22 mouse cellular contexts compared by ENCODE assay signal in genomic region chr4:82438631-82439030, GRCm38 (mm10).
DNase-seq lines count a peak whose midpoint lies in the region; ATAC-seq and TF ChIP-seq lines count a peak whose summit lies in the region.
"Had no signal": no experiment of that assay in that cellular context is flagged by ENCODE, and none has a peak within 500 bp of the region (broad histone marks: within the 10 kb centered on the region; RNA-seq: fewer than 3 reads in every experiment).

No protein-coding gene starts in this region.

- no peak for TF ChIP-seq CTCF in heart, adult 2 months (IDR thresholded peaks at IDR 0.05)
- no peak for TF ChIP-seq CTCF in heart, postnatal 0 days (IDR thresholded peaks at IDR 0.05; ENCODE audit: low read depth)
- no peak for TF ChIP-seq CTCF in C2C12 (IDR thresholded peaks at IDR 0.05; ENCODE audit: control insufficient read depth, insufficient read depth, insufficient read length)

- H3K36me3 ChIP-seq in heart, adult 2 months (ENCODE audit: control insufficient read depth, insufficient read depth, low read length) = peaks cover 57% of the 10 kb centered on the region
- no peaks in the 10 kb centered on the region for H3K36me3 ChIP-seq in heart, postnatal 0 days (replicated peaks; ENCODE audit: control insufficient read depth, insufficient read depth, low read length)
- peaks cover 5% of the 10 kb centered on the region for H3K36me3 ChIP-seq in C2C12 (ENCODE audit: control insufficient read depth, insufficient read depth)
- no peaks in the 10 kb centered on the region for H3K36me3 ChIP-seq in neural tube, embryonic 15.5 days
- H3K36me3 ChIP-seq: embryonic facial prominence, embryonic 12.5 days; hindbrain, embryonic 15.5 days; liver, embryonic 13.5 days; midbrain, embryonic 13.5 days had no signal

- H3K4me3 ChIP-seq in heart, adult 2 months = no peak overlapping the region
- H3K4me3 ChIP-seq in heart, postnatal 0 days (ENCODE audit: low read depth, low read length) = no peak overlapping the region
- no peak overlapping the region for H3K4me3 ChIP-seq in C2C12 (ENCODE audit: insufficient read depth, poor library complexity, severe bottlenecking)
- no peak overlapping the region for H3K4me3 ChIP-seq in brown adipose tissue, adult 24 weeks (ENCODE audit: insufficient read depth, low read depth, low read length)
- no peak overlapping the region for H3K4me3 ChIP-seq in neural tube, embryonic 15.5 days (replicated peaks)
- H3K4me3 ChIP-seq: embryonic facial prominence, embryonic 12.5 days; hindbrain, embryonic 15.5 days; left cerebral cortex, adult 2 months; liver, embryonic 13.5 days; megakaryocyte, embryonic 14.5 days; midbrain, embryonic 13.5 days had no signal

- peaks cover 7% of the 10 kb centered on the region for H3K79me2 ChIP-seq in heart, adult 2 months (replicated peaks; ENCODE audit: control insufficient read depth, insufficient read depth, low read length)
- peaks cover 94% of the 10 kb centered on the region for H3K79me2 ChIP-seq in C2C12 (ENCODE audit: control insufficient read depth, insufficient read depth)

- H3K4me1 ChIP-seq in heart, adult 2 months (ENCODE audit: control insufficient read depth, insufficient read depth, low read length) = peaks cover 40% of the 10 kb centered on the region
- peaks cover 86% of the 10 kb centered on the region for H3K4me1 ChIP-seq in heart, postnatal 0 days (ENCODE audit: control insufficient read depth, insufficient read depth)
- peaks cover 40% of the 10 kb centered on the region for H3K4me1 ChIP-seq in brown adipose tissue, adult 24 weeks (ENCODE audit: control insufficient read depth, insufficient read depth, insufficient read length, low read length)
- H3K4me1 ChIP-seq in neural tube, embryonic 15.5 days = peaks cover 57% of the 10 kb centered on the region
- H3K4me1 ChIP-seq: megakaryocyte, embryonic 14.5 days had no signal

- TF ChIP-seq EP300 in heart, adult 2 months (IDR thresholded peaks at IDR 0.05; ENCODE audit: insufficient read depth, low read depth, low read length) = no peak
- TF ChIP-seq EP300 in heart, postnatal 0 days (IDR thresholded peaks at IDR 0.05; ENCODE audit: low read depth) = no peak

- H3K9ac ChIP-seq in heart, adult 2 months (ENCODE audit: low read depth, low read length) = no peak overlapping the region
- no peak overlapping the region for H3K9ac ChIP-seq in heart, postnatal 0 days (replicated peaks; ENCODE audit: low read depth, low read length)
- no peak overlapping the region for H3K9ac ChIP-seq in neural tube, embryonic 15.5 days (replicated peaks)
- H3K9ac ChIP-seq: embryonic facial prominence, embryonic 12.5 days; hindbrain, embryonic 15.5 days; liver, embryonic 13.5 days; midbrain, embryonic 13.5 days had no signal

- H3K9me3 ChIP-seq in heart, postnatal 0 days (replicated peaks; ENCODE audit: control insufficient read depth, low read length) = no peaks in the 10 kb centered on the region
- no peaks in the 10 kb centered on the region for H3K9me3 ChIP-seq in neural tube, embryonic 15.5 days (replicated peaks)
- H3K9me3 ChIP-seq: embryonic facial prominence, embryonic 12.5 days; hindbrain, embryonic 15.5 days; liver, embryonic 13.5 days; midbrain, embryonic 13.5 days had no signal

- H3K4me2 ChIP-seq in heart, postnatal 0 days (ENCODE audit: low read depth, low read length) = no peak overlapping the region; the same call in 1 of the 2 replicates
- H3K4me2 ChIP-seq in neural tube, embryonic 15.5 days = no peak overlapping the region
- H3K4me2 ChIP-seq: embryonic facial prominence, embryonic 12.5 days; hindbrain, embryonic 15.5 days; liver, embryonic 13.5 days; midbrain, embryonic 13.5 days had no signal

- peaks cover 30% of the 10 kb centered on the region for H3K79me3 ChIP-seq in C2C12 (ENCODE audit: low read depth)

- no peak overlapping the region for H3ac ChIP-seq in C2C12 (ENCODE audit: control insufficient read depth, insufficient read length, low read depth)

- no peak for DNase-seq in heart, adult 2 months
- no peak for DNase-seq in heart, postnatal 4 days
- DNase-seq in heart, postnatal 0 days (ENCODE audit: low spot score) = no peak
- DNase-seq in heart, postnatal 25 days (ENCODE audit: low spot score) = no peak
- DNase-seq: adrenal gland, adult 8-10 months; cerebellum, adult 2 months; kidney, adult 2 months; layer of hippocampus, adult 9-11 months; liver, embryonic 13.5 days; lung, adult 2 months; right cerebral cortex, postnatal 14 days; spleen, adult 18-20 months; thymus, postnatal 14 days had no signal

- TF ChIP-seq POLR2A in heart, adult 2 months (IDR thresholded peaks at IDR 0.05; ENCODE audit: insufficient read depth, low read depth, low read length) = no peak

- peak overlapping the region; percentile 78 for H3K27ac ChIP-seq in heart, adult 2 months
- H3K27ac ChIP-seq in heart, postnatal 0 days (ENCODE audit: low read depth) = peak overlapping the region; percentile 81
- 0 out of 2 replicates have a peak overlapping the region, but pooled peaks have one; percentile 12 for H3K27ac ChIP-seq in brown adipose tissue, adult 24 weeks (replicated peaks; ENCODE audit: low read depth, low read length)
- no peak overlapping the region for H3K27ac ChIP-seq in neural tube, embryonic 15.5 days (replicated peaks)
- H3K27ac ChIP-seq: liver, embryonic 13.5 days had no signal

- no peaks in the 10 kb centered on the region for H3K27me3 ChIP-seq in heart, adult 2 months (ENCODE audit: control insufficient read depth, insufficient read depth, low read length)
- H3K27me3 ChIP-seq in heart, postnatal 0 days (ENCODE audit: control insufficient read depth, insufficient read depth, low read length) = no peaks in the 10 kb centered on the region
- H3K27me3 ChIP-seq in C2C12 (ENCODE audit: control insufficient read depth, insufficient read depth, insufficient read length) = no peaks in the 10 kb centered on the region
- no peaks in the 10 kb centered on the region for H3K27me3 ChIP-seq in neural tube, embryonic 15.5 days (replicated peaks)
- H3K27me3 ChIP-seq: embryonic facial prominence, embryonic 12.5 days; hindbrain, embryonic 15.5 days; liver, embryonic 13.5 days; megakaryocyte, embryonic 14.5 days; midbrain, embryonic 13.5 days had no signal

- intact Hi-C loops in heart, adult 2 months (cut with DNase I) = loop anchor here (5.0 to 10.0 kb wide), 2 partner anchors 134 to 191 kb away; no protein-coding TSS in a partner anchor
- intact Hi-C loops in heart, postnatal 25 days (cut with DNase I) = loop anchor here (5.0 kb wide), 1 partner anchor 81 kb away; no protein-coding TSS in a partner anchor

- no peak for ATAC-seq in heart, postnatal 0 days (ENCODE audit: insufficient read depth, low read depth)
- no peak for ATAC-seq in neural tube, embryonic 15.5 days (ENCODE audit: low FRiP score)
- ATAC-seq: activated CD4-positive, CD25-positive, alpha-beta regulatory T cell, adult 4 months; midbrain, embryonic 13.5 days had no signal

- 92% methylated on average over 5 of the region's 5 CpGs for WGBS in heart, adult 2 months
- 91% methylated on average over 5 of the region's 5 CpGs for WGBS in heart, postnatal 0 days
- 92% methylated on average over 5 of the region's 5 CpGs for WGBS in neural tube, embryonic 15.5 days

TF ChIP-seq in C2C12, 6 proteins besides CTCF, POLR2A, EP300 and RAD21:
- TF ChIP-seq MYOD1 (IDR thresholded peaks at IDR 0.05; ENCODE audit: control insufficient read depth, insufficient read length, low read depth) = peak; percentile 38
- TF ChIP-seq USF1 (IDR thresholded peaks at IDR 0.05; ENCODE audit: low read depth) = no peak
